Mouse (Mus musculus) cerebellum, postnatal 14 days (tissue): ENCODE measurements around the gene Dolpp1.

ENCODE experiments used
- DNase-seq, 2 experiments: peaks; one replicate each; pipeline ENCODE4 v3.0.0; 2021; ENCODE audit warnings: mixed read lengths in 2 of 2

The Dolpp1 gene

DNA sequence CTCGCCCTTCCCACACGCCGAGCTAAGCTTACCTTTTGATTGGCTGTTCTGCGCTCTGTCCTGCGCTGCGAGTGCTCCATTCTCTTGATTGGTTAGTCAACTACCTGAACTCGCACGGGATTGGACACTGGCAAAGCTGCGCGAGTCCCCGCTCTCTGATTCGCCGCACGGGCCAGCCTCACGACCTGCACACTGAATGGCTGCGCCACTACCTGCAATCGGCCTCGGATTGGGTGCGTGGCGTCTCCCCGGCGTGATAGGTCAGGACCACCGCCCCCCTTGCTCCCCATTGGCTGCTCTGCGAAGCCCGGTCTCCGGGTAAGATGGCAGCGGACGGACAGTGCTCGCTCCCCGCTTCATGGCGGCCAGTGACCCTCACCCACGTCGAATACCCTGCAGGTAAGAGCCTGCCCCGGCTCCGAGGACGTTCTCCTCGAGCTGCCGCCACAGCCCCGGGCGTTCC is at the start of gene Dolpp1:
Gene Dolpp1 (plus strand): TSS at position 141 of the 463 bp plus-strand sequence.
- peak; percentile 97 for DNase-seq

DNA sequence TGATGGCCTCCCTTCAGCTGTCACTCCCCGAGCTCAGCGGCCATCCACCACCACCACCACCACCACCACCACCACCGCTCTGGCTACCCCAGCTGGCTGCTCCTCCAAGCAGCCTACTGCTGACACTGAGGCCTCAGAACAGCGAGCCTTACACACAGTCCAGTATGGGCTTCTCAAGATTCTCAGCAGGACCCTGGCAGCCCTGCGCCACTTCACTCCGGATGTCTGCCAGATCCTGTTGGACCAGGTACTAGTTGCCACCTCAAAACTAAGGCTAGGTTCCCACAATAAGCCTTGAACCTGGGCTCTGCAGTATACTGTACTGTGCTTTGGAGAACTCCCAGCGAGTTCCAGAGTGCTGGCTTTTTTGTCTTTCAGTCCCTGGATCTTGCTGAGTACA is 49.5 kb upstream of the Dolpp1 start:
- peak; percentile 61 to 70 for DNase-seq

DNA sequence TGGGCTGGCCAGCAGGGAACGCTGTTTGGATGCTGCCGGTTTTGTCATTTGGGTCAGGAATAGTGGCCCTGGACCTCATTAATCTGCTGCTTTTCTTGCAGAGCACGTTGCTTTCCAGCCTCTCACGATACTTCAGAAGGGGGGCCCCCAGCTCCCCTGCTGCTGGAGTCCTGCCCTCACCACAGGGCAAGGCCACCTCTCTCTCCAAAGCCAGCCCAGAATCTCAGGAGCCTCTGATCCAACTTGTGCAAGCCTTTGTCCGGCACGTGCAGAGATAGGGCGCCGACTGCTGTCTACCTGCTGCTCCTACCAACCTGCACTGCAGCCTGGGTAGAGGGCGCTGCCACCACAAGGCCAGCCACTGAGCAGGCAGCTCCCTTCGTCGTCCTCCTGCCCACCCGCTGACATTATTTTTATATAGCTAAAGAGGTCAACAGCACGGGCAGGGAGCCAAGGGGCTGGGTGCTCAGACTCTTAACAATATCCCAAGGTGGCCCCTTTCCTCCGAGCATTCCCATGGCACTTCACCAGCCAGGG is 48.4 kb upstream of the Dolpp1 start:
- DNase-seq, result peak in 1 of 2 experiments; percentile 60

GRCm38 (mm10) chr2:30345971-30346676 is 45.9 kb upstream of the Dolpp1 start:
- no peak for DNase-seq

- DNase-seq, result no peak
Measured at GRCm38 (mm10) chr2:30349196-30349595, 42.9 kb upstream of the Dolpp1 start.

DNA sequence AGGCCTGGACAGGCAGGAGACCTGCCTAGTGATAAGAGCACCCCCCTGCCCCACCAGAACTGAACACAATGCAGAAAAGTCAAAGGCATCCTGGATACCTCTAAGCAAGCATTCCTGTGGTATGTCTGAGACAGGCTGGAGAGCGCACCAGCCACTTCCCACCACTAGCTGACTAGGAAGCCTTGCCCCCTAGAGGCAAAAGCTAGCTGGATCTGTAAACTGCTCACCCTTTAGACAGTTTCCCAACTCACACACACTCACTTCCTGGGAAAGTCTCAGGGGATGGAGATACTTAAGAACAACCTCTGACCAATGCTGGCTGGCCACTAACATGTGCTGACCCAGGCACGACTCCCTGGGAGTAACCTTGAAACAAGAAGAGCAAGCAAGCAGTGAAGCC is 40.9 kb upstream of the Dolpp1 start:
- no peak for DNase-seq

GRCm38 (mm10) chr2:30355861-30356260 is 36.2 kb upstream of the Dolpp1 start:
- peak; percentile 56 to 71 for DNase-seq

DNA sequence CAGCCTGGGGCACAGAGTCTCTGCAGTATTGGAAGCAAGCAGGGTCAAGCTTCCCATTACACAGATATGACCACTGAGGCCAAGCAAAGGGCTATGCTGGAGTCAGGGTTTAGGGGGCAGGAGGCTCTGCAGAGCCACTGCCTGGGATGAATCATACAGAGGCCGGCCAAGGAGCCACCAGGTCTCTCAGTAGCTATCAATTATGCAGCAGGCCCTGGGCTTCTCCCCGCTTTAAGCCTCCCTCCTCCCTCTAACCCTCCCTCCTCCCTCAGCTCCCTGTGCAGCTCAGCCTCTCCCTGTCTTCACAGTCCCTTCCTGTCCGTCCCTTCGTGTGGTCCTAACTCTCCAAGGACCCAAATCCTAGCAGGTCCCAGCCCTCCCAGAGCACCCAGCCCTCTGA is 35.8 kb upstream of the Dolpp1 start:
- no peak for DNase-seq

DNA sequence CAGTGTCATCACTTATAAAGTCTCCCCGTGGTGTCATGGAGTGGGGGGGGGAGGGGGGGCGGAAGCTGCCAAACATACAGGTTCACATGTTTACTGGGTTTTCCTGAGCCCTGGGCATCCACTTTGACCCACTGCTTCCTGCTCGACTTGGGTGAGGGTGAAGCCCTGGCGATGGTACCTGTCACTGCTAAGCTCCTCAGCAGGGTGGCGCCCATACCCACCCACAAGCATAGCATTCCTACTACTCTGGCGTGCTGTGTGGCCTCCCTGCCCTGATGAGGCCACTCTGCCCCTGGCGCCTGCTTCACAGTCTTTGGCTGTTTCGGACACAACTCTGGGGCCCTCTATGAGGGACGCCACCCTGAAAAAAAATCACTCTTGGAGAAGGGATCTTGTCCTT is 35.1 kb upstream of the Dolpp1 start:
- DNase-seq, result peak; percentile 31 to 33

GRCm38 (mm10) chr2:30357552-30358510 is 34.2 kb upstream of the Dolpp1 start:
- DNase-seq, result peak; percentile 51 to 63

- peak; percentile 93 to 94 for DNase-seq
Measured at GRCm38 (mm10) chr2:30358533-30359531, 33.2 kb upstream of the Dolpp1 start, which contains the start of gene Sh3glb2. Gene Sh3glb2, minus strand, starts transcription at chr2:30359337.

- no peak for DNase-seq
Measured at GRCm38 (mm10) chr2:30360626-30361025, 31.4 kb upstream of the Dolpp1 start.

DNA sequence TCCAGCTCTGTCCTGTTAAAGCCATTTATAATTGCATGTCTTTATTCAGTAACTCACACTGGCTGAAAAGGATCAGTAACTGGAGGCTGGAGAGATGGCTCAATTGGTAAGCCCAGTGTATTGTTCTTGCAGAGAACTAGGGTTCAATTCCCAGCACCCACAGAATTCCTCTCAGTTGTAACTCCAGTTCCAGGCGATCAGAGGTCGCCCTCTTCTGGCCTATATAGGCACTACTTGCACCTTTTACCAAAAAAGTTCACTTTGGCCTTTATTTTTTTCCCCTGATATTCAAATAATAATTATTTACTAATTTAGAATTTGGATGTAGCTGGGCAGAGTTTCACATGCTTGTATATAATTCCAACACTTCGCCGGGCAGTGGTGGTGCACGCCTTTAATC is 29.2 kb upstream of the Dolpp1 start:
- DNase-seq, result no peak

DNA sequence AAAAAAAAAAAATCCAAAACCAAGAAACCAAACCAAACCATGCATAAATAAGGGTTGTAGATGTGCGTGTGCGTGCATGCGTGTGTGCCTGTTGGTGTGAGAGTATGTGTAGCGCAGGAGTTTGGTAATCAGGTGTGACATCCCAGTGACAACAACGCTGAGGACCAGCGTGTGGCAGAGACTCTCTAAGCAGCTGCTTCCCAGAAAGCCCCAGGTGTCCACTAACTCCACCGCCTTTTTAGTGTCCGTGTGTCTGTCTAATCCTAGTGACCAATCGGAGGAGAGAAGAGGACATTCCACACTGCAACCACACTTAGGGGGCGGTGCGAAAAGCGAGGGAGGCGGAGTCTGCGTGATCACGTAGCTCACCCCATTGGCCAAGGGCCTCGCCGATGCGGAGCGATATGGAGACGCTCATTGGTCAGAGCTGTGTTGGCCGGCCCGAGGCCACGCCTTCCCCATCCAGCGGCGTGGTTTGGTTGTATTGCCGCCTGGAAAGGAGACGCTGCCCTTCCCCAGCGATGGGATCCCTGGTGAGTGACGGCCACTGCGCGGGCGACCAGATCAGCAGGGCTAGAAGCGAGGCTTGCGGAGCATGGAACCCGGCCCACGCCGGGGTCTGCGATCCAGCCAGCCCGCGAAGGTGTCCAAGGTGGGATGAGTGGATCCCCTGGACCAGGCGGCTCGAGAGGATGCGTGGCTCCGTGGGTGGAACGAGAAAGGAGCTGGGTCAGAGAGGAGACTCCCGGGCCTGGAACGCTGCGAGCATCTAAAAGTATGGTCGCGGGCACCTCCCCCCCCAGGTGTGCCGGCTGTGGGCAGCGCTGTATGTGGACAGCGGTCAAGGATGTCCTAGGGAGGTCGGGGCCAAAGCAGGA is 28.0 kb upstream of the Dolpp1 start, which contains the start of gene Miga2:
Gene Miga2 (plus strand): TSS at position 461 of the 878 bp plus-strand sequence.
- DNase-seq, result peak; percentile 98

DNA sequence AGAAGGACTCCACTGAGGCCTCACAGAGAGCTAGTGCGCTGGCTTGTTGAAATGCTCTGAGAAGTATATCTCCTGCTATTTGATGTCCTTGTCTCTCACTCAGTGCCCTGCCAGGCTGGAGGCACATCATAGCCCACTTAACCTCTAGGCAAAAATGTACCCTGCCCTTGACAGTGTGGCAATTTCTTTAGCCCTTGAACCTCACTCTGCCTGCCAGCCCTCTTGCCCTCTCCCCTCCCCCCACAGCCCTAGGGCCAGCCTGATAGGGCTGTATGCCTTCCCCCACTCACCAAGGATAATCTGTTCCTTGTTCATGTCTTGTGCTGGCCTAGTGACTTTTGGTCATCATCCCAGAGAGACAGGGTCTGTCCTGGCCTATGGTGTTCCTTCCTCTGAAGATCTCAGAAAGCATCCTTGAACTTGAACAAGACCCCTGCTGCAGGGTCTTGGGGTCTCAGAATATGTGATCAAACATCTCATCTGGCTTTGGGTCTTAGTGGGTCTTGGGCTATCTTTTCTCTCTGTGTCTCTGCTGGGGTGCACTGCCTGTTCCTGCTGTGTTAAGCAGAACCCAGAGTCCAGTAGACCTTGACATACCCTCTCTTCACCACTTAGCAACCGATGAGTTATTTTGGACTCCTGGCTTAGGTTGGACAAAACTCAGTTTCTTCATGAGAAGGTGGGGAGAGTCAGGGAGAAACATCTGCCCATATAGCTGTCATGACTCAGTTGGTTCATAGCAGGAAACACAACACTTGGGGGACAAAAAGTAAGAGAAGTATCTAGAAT is 26.6 kb upstream of the Dolpp1 start:
- DNase-seq, result no peak

DNA sequence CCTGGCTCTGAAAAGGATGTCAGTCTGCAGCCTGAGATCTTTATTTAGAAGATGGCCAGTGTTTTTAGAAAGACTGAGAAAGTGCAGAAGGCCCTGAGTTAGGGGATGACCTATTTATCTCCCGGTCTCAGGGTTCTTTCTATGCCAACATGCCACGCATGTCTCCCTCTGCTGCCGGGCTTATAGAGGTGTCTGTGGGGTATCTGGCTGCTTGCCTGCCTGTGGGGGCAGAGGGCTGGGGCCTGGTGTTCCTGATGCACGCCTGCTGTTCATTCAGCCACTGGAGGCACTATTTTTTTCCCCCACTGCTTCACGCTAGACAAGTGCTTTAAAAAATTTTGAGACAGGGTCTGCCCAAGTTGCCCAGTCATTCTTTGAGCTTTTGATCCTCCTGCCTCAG is 25.9 kb upstream of the Dolpp1 start:
- peak in 1 of 2 experiments; percentile 44 for DNase-seq

DNA sequence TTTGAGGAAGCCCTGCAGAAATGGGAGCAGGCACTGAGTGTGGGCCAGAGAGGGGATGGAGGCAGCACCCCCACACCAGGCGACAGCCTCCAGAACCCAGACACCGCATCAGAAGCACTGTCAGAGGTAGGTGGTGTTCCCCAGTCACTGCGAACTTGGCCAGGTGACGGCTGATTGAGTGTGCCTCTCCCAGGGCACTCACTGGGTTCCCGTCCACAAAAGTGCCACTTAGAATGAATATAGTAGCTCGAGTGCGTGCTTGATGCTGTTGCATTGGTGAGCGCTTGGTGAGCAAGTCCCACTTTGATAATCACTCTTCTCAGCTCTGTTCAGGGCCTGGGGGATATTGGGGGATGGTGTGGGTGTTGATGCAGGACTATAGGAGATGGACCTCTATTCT is 20.5 kb upstream of the Dolpp1 start:
- DNase-seq, result no peak

DNA sequence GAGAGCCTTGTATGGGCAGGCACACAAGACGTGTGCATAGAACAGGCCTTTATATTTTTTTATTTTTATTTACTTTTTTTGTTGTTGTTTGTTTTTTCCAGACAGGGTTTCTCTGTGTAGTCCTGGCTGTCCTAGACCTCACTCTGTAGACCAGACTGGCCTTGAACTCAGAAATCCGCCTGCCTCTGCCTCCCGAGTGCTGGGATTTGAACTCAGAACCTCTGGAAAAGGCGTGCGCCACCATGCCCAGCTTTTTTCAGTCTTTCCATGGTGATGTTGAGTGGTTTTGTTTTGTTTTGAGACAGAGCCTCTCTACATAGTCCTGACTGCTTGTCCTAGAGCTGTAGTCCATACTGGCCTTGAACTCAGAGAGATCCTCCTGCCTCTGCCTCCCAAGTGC is 19.3 kb upstream of the Dolpp1 start:
- no peak for DNase-seq

DNA sequence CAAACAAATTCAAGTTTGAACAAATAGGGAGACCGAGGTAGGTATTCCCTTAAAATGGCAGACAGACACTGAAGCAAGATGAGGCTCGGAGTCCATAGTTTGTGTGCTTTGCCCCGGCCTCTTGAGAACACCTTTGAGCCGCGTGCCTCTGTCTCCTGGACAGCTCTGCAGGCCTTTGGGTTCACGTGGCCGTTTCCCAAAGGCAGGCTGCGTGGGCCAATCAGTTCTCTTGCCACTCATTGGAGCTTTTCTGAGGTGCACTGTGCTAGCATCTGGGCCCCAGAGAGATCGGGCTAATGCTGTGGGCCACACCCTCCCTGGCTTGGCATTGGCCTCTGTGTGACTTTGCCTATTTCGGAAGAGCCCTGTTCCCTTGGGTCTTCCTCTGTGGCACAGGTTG is 16.2 kb upstream of the Dolpp1 start:
- no peak for DNase-seq

DNA sequence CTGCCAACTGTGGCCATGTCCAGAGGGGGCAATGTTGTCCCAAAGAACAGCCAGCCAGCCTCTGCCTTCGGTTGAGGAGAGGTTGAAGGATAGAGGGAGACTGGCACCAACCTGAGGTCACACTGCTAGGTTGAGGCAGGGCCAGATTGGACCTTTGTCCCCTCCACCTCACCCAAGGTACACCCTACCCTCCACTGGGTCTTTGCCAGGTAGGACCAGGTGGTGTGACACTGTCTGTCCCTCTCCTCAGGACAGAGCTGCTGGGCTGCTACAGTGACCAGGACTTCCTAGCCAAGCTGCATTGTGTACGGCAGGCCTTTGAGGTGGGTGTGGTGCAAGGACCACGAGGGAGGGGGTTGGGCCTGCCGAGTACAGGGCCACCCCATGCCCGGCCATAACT is 14.3 kb upstream of the Dolpp1 start:
- no peak for DNase-seq
